Mouse (Mus musculus) kidney, postnatal 4 days (tissue): ENCODE data around the gene 3100002H09Rik.

Experiments
- DNase-seq, 2 experiments: peaks; one replicate each; pipeline ENCODE4 v3.0.0; 2021; ENCODE audit warnings: mixed read lengths in 2 of 2

The 3100002H09Rik gene

GRCm38 (mm10) chr4:124614189-124614588, 3.6 kb upstream of the 3100002H09Rik start:
- DNase-seq = no peak

GRCm38 (mm10) chr4:124611768-124612167, 1.2 kb upstream of the 3100002H09Rik start:
- DNase-seq = no peak

GRCm38 (mm10) chr4:124610066-124610465, 537 bp downstream of the 3100002H09Rik start:
- no peak for DNase-seq

- no peak for DNase-seq
Observed at GRCm38 (mm10) chr4:124607166-124607565, 3.4 kb downstream of the 3100002H09Rik start.

- no peak for DNase-seq
Observed at GRCm38 (mm10) chr4:124606180-124606579, 4.4 kb downstream of the 3100002H09Rik start.

GRCm38 (mm10) chr4:124605255-124605654, 5.3 kb downstream of the 3100002H09Rik start:
- no peak for DNase-seq

GRCm38 (mm10) chr4:124603712-124604111, 6.9 kb downstream of the 3100002H09Rik start:
- no peak for DNase-seq

GRCm38 (mm10) chr4:124595929-124596328, 14.7 kb downstream of the 3100002H09Rik start:
- DNase-seq = no peak

GRCm38 (mm10) chr4:124594933-124595332, 15.7 kb downstream of the 3100002H09Rik start:
- no peak for DNase-seq

- no peak for DNase-seq
Observed at GRCm38 (mm10) chr4:124593691-124594090, 16.9 kb downstream of the 3100002H09Rik start.

- no peak for DNase-seq
Observed at GRCm38 (mm10) chr4:124593210-124593609, 17.4 kb downstream of the 3100002H09Rik start.

- no peak for DNase-seq
Observed at GRCm38 (mm10) chr4:124592241-124592640, 18.4 kb downstream of the 3100002H09Rik start.

- no peak for DNase-seq
Observed at GRCm38 (mm10) chr4:124580695-124581094, 29.9 kb downstream of the 3100002H09Rik start.

GRCm38 (mm10) chr4:124575955-124576445, 34.6 kb downstream of the 3100002H09Rik start:
- DNase-seq = peak; percentile 31 to 65

- peak; percentile 35 to 50 for DNase-seq
Observed at GRCm38 (mm10) chr4:124575269-124575954, 35.2 kb downstream of the 3100002H09Rik start.

GRCm38 (mm10) chr4:124573586-124573985, 37.0 kb downstream of the 3100002H09Rik start:
- DNase-seq = no peak

- DNase-seq = peak; percentile 59 to 74
Observed at GRCm38 (mm10) chr4:124570977-124571376, 39.6 kb downstream of the 3100002H09Rik start.

GRCm38 (mm10) chr4:124569661-124570060, 40.9 kb downstream of the 3100002H09Rik start:
- DNase-seq = no peak

GRCm38 (mm10) chr4:124563371-124563770, 47.2 kb downstream of the 3100002H09Rik start:
- no peak for DNase-seq

GRCm38 (mm10) chr4:124562721-124563120, 47.9 kb downstream of the 3100002H09Rik start:
- no peak for DNase-seq
